Mouse (Mus musculus) C2C12 (cell line): ENCODE measurements around the gene Mctp1.

Experiments used
- CEBPB ChIP-seq: IDR thresholded peaks from one replicate; pipeline ENCODE4 v1.6.1; 2011; ENCODE audit warnings: low read depth, mild to moderate bottlenecking, control low read depth, moderate library complexity
- CTCF ChIP-seq: IDR thresholded peaks from one replicate; pipeline ENCODE4 v1.5.1; 2011; ENCODE audit not compliant: control insufficient read depth, insufficient read depth, insufficient read length
- FOSL1 ChIP-seq: IDR thresholded peaks from one replicate; pipeline ENCODE4 v1.8.0; 2011; ENCODE audit warnings: mild to moderate bottlenecking, low read length; ENCODE audit not compliant: poor library complexity, insufficient read depth, severe bottlenecking
- MAX ChIP-seq: IDR thresholded peaks from one replicate; pipeline ENCODE4 v1.6.1; 2011; ENCODE audit warnings: mild to moderate bottlenecking, control low read depth
- MYOD1 ChIP-seq: IDR thresholded peaks from one replicate; pipeline ENCODE4 v1.6.1; 2011; ENCODE audit warnings: low read depth; ENCODE audit not compliant: control insufficient read depth, insufficient read length
- MYOG ChIP-seq: IDR thresholded peaks from one replicate; pipeline ENCODE4 v1.6.1; 2011; ENCODE audit not compliant: control insufficient read depth, insufficient read length; ENCODE audit errors: extremely low read depth
- USF1 ChIP-seq: IDR thresholded peaks from one replicate; pipeline ENCODE4 v1.6.1; 2011; ENCODE audit warnings: low read depth, mild to moderate bottlenecking, control low read depth, moderate library complexity

GRCm38 (mm10) chr13:76969386-76969785, 585.1 kb downstream of the Mctp1 start:
- peak; percentile 16 for TF ChIP-seq CTCF
- TF ChIP-seq MYOG = no peak
- TF ChIP-seq USF1 = no peak
- no peak for TF ChIP-seq MYOD1
- no peak for TF ChIP-seq CEBPB
- no peak for TF ChIP-seq MAX
- TF ChIP-seq FOSL1 = no peak
